Mouse (Mus musculus) embryonic facial prominence, embryonic 12.5 days (tissue): ENCODE results near the gene Rarres1. TPM values are rescaled to one million over a fixed set of nuclear protein-coding genes. Genes with fewer than 3 reads are reported as not detected.
A peak's percentile ranks its signal among the peaks of the same experiment; 100 is the strongest.

ENCODE experiments used
- ATAC-seq: fragments of 200-750 bp; cut with Nextera tagmentation; 2 replicates; pipeline ENCODE4 v1.8.0; 2017; ENCODE audit not compliant: insufficient number of reproducible peaks, insufficient read depth, low FRiP score, low TSS enrichment
- H3K27ac ChIP-seq: fragments of 300-500 bp; sonication (generic); 2 replicates; pipeline ENCODE4 v1.5.1; 2016; ENCODE audit warnings: mild to moderate bottlenecking
- H3K27me3 ChIP-seq: fragments of 300-500 bp; sonication (generic); 2 replicates; pipeline ENCODE4 v1.6.1; 2016; ENCODE audit warnings: mild to moderate bottlenecking, moderate library complexity
- H3K36me3 ChIP-seq: fragments of 300-500 bp; sonication (generic); 2 replicates; pipeline ENCODE4 v1.6.1; 2016; ENCODE audit warnings: mild to moderate bottlenecking
- H3K4me1 ChIP-seq: fragments of 300-500 bp; sonication (generic); 2 replicates; pipeline ENCODE4 v1.6.1; 2016
- H3K4me2 ChIP-seq: fragments of 300-500 bp; sonication (generic); replicated peaks from 2 replicates; pipeline ENCODE4 v1.6.1; 2016; ENCODE audit warnings: mild to moderate bottlenecking, moderate library complexity
- H3K4me3 ChIP-seq: fragments of 300-500 bp; sonication (generic); 2 replicates; pipeline ENCODE4 v1.5.1; 2016; ENCODE audit warnings: mild to moderate bottlenecking
- H3K9ac ChIP-seq: fragments of 300-500 bp; sonication (generic); 2 replicates; pipeline ENCODE4 v1.6.1; 2016; ENCODE audit warnings: mild to moderate bottlenecking, moderate library complexity
- H3K9me3 ChIP-seq: fragments of 300-500 bp; sonication (generic); 2 replicates; pipeline ENCODE4 v1.6.1; 2016; ENCODE audit warnings: mild to moderate bottlenecking, moderate library complexity
- WGBS: fragments of 180-500 bp; shearing (Covaris S2); methylation state at CpG from one replicate; pipeline ENCODE4 v1.1.7; 2016; 5-methylcytosine and 5-hydroxymethylcytosine counted together
- polyA plus RNA-seq: library from polyadenylated mRNA; unstranded; fragments of >200 nt; fragmentation: Nextera tagmentation; extraction: Ambion mirVana; gene quantifications from 2 replicates; pipeline ENCODE4 v1.2.1, GENCODE M21; 2016

Rarres1 gene
- polyA plus RNA-seq, 1 experiment from 2014 or later: 1.6 TPM

DNA sequence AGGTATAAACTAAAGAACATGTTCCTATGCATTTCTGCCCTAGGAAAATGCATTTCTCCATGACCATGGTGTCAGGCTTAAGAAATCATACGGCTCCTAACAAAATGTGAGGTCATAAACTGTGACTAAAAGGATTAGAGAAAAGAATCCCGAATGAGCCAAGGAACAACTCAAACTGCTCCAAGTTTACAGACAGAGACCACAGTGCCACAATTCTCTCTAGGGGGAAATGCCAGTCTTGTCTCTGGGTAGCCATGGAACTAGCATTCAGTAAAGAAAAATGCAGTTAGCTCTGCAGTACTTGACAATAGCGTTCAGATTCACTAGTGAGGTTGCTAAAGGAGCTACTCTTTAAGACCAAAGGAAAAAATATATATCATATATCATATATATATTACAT lies 55.4 kb downstream of the Rarres1 start:
- H3K27ac ChIP-seq: no peak overlapping the region
- no peaks in the 10 kb centered on the region for H3K27me3 ChIP-seq
- H3K36me3 ChIP-seq: peaks cover 55% of the 10 kb centered on the region
- H3K4me2 ChIP-seq: no peak overlapping the region
- H3K4me1 ChIP-seq: peaks cover 6% of the 10 kb centered on the region
- no peak overlapping the region for H3K4me3 ChIP-seq
- no peaks in the 10 kb centered on the region for H3K9me3 ChIP-seq
- WGBS: 85% methylated on average over 3 of the region's 3 CpGs
- no peak overlapping the region for H3K9ac ChIP-seq
- no peak for ATAC-seq

DNA sequence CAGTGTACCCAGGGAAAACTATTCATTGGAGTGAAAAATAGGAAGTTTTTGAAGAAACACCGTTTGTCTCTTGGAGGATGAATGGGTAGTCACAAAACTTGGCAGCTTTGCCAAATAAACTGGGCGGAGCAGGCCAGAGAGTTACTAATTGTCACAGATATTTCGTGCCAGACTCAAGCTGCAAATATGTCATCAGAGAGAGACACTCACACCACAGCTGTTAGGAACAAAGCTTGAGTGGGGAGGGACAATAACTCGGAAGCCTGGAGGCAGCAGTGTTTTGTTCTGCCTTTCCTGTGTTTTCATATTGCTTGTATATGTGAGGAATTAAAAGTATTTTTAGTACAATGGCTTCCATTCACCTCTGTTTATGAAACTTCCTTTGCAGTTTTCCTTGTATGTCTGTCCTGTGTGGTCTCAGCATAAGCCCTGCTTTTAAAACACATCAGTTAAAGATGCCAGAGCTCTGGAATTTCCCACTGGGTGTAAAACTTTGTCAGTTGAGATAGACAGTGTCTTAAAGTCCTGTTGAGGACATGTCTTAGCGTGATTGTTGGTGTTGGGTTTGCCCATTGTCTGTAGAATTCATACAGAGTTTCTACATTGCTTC lies 64.6 kb downstream of the Rarres1 start:
- no peaks in the 10 kb centered on the region for H3K9me3 ChIP-seq
- 85% methylated on average over 5 of the region's 5 CpGs for WGBS
- H3K4me2 ChIP-seq: no peak overlapping the region
- H3K4me1 ChIP-seq: no peaks in the 10 kb centered on the region
- no peak overlapping the region for H3K4me3 ChIP-seq
- no peaks in the 10 kb centered on the region for H3K27me3 ChIP-seq
- H3K27ac ChIP-seq: no peak overlapping the region
- no peak overlapping the region for H3K9ac ChIP-seq
- ATAC-seq: no peak
- peaks cover 70% of the 10 kb centered on the region for H3K36me3 ChIP-seq

DNA sequence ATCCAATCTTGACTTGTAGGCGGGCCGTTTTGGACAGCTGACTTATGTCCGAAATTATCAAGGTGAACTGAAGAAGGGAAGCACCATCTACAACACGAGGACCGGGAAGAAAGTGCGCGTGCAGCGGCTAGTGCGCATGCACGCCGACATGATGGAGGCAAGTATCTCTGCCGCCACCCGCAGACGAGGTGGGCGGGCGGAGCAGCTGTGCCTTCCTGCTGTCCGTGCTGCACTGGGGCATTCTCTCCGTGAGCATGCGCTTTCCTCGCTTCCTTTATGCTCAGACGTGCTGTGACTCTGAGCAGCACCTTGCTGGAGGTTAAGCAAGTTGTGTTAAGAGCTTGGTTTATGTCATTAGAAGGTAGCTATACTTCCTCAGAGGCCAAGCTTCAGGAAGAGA lies 65.7 kb downstream of the Rarres1 start:
- no peaks in the 10 kb centered on the region for H3K9me3 ChIP-seq
- no peak overlapping the region for H3K4me2 ChIP-seq
- 95% methylated on average over 21 of the region's 21 CpGs for WGBS
- no peak for ATAC-seq
- H3K4me3 ChIP-seq: no peak overlapping the region
- H3K36me3 ChIP-seq: peaks cover 61% of the 10 kb centered on the region
- no peak overlapping the region for H3K9ac ChIP-seq
- H3K4me1 ChIP-seq: no peaks in the 10 kb centered on the region
- no peaks in the 10 kb centered on the region for H3K27me3 ChIP-seq
- no peak overlapping the region for H3K27ac ChIP-seq

DNA sequence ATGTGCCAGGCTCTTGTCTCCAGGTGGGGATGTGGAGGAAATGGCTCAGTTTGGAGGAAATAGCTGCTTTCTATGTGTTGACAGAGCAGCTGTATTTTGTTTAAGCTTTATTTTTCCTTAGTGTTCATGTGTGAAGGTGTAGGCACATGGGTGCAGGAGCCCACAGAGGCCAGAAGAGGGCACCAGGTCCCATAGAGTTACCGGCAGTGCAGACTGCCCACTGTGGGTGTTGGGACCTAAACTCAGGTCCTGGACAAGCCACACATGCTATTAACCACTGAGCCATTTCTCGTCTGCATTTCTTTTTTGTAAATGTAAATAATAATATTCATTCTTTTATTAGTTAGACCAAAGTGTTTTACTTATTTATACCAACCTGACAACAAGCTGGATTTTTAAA lies 68.2 kb downstream of the Rarres1 start:
- peaks cover 64% of the 10 kb centered on the region for H3K36me3 ChIP-seq
- no peak overlapping the region for H3K27ac ChIP-seq
- no peak overlapping the region for H3K4me3 ChIP-seq
- H3K27me3 ChIP-seq: no peaks in the 10 kb centered on the region
- H3K9me3 ChIP-seq: no peaks in the 10 kb centered on the region
- 97% methylated on average over 2 of the region's 2 CpGs for whole genome bisulfite sequencing
- no peak overlapping the region for H3K9ac ChIP-seq
- H3K4me1 ChIP-seq: no peaks in the 10 kb centered on the region
- no peak for ATAC-seq
- H3K4me2 ChIP-seq: no peak overlapping the region

DNA sequence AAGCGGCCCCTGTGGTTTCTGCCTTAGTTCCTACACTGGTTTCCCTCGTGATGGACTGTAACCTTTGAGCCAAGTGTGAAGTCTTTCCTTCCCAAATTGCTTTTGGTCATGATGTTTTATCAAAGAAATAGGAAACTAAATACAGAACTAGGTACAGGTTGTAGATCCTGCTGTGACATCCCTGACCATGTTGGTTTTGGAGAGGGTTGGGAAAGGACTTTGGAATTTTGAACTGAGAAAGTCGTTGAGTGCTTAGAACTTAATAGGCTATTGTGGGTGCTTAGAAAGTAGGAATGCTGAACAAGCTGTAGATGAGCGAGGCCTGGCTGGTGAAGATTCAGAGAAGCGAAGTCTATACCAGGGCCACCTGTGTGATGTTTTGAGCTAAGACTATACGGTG lies 81.3 kb downstream of the Rarres1 start:
- Histone ChIP-seq H3K4me1 (peaks cover 7% of the 10 kb centered on the region), H3K9me3 (no peaks in the 10 kb centered on the region), H3K27me3 (no peaks in the 10 kb centered on the region), H3K4me3 (no peak overlapping the region), H3K36me3 (peaks cover 56% of the 10 kb centered on the region), H3K27ac (no peak overlapping the region), H3K4me2 (no peak overlapping the region), H3K9ac (no peak overlapping the region)
- 91% methylated on average over 6 of the region's 6 CpGs for WGBS
- no peak for ATAC-seq

DNA sequence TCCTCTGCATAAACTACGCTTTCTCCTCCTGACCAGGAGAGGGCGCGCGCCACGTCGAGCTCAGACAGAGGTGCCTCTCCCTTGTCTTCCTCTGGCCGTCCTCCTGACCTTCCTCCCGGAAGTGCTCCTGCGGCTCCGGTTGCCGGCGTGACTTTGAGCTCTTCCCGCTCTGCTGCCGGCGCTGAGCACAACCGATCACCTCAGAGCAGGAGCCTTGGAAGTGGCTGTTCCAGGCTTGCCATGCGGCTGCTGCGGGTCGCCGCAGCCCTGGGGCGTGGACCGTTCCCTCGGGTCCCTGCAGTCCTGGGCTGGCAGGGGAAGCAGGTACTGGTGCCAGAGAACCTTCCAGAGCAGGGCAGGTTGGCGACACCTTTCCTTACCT lies 85.3 kb downstream of the Rarres1 start, which contains the start of gene Gfm1:
Gene Gfm1, plus strand, starts transcription at position 98 of the 382 bp plus-strand sequence.
- H3K4me2 ChIP-seq: peak within 1 kb of the TSS; percentile 85
- H3K27me3 ChIP-seq: no peaks in the 10 kb centered on the region
- H3K9ac ChIP-seq: peak within 1 kb of the TSS; percentile 85
- peak; percentile 90 for ATAC-seq
- H3K4me3 ChIP-seq: peak within 1 kb of the TSS; percentile 98
- no peak within 1 kb of the TSS for H3K27ac ChIP-seq
- H3K4me1 ChIP-seq: peaks cover 7% of the 10 kb centered on the region
- H3K9me3 ChIP-seq: peaks cover 7% of the 10 kb centered on the region; the same call in 1 of the 2 replicates
- under 1% methylated on average over 24 of the region's 24 CpGs for WGBS
- H3K36me3 ChIP-seq: peaks cover 23% of the 10 kb centered on the region

DNA sequence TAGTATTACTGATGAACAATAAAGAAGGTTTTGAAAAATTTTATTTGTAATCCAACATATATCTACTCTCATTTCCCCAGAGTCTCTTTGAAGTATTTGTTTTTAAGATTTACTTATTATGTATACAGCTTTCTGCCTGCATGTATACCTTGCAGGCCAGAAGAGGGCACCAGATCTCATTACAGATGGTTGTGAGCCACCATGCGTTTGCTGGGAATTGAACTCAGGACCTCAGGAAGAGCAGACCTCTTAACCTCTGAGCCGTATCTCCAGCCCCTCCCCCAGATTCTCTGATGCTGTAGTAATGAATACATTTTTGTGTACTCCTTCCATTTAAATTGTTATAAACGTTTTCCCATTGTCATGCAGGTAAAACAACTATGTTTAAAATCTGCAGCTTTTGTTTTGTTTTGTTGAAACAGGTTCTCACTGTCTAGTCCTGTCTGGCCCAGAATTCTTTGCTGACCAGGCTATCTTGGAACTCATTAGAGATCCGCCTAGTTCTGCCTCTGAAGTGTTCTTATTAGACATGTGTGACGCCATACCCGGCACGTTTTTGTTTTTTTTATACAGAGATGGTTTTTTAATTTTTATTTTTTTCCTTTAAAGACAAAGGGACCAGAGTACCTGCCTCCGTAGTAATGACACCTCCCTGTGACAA lies 85.9 kb downstream of the Rarres1 start:
- ATAC-seq: no peak

More for the DNA sequence above, 85.9 kb downstream of the Rarres1 start:
- H3K27ac ChIP-seq: no peak overlapping the region
- H3K27me3 ChIP-seq: no peaks in the 10 kb centered on the region
- WGBS: 32% methylated on average over 8 of the region's 8 CpGs
- no peak overlapping the region for H3K9ac ChIP-seq
- H3K36me3 ChIP-seq: peaks cover 23% of the 10 kb centered on the region
- H3K4me1 ChIP-seq: peaks cover 7% of the 10 kb centered on the region
- H3K4me3 ChIP-seq: peak overlapping the region; percentile 98
- peaks cover 7% of the 10 kb centered on the region; the same call in 1 of the 2 replicates for H3K9me3 ChIP-seq
- peak overlapping the region; percentile 85 for H3K4me2 ChIP-seq

Other genes with a start within 250 kb of the Rarres1 start
- 26.9 and 28.2 TPM in 2 replicates for gene Mlf1, start 141.4 kb downstream of the Rarres1 start, polyA plus RNA-seq
- gene Gm17402, start 140.4 kb downstream of the Rarres1 start, polyA plus RNA-seq: not detected in 2 replicates
- gene Gfm1, start 85.4 kb downstream of the Rarres1 start, polyA plus RNA-seq: 46.3 and 47.2 TPM in 2 replicates
- gene Lxn, start 51.6 kb downstream of the Rarres1 start, polyA plus RNA-seq: 93.1 and 96.6 TPM in 2 replicates
- gene Mfsd1, start 67.2 kb upstream of the Rarres1 start, polyA plus RNA-seq: 61.6 and 66.0 TPM in 2 replicates